23 mouse cellular contexts compared by ENCODE assay signal in genomic region chr7:135397874-135398273, GRCm38 (mm10). TPM values are rescaled to one million over a fixed set of nuclear protein-coding genes. Genes with fewer than 3 reads are reported as not detected.
DNase-seq lines count a peak whose midpoint lies in the region; ATAC-seq and TF ChIP-seq lines count a peak whose summit lies in the region.
"Had no signal": no experiment of that assay in that cellular context is flagged by ENCODE, and none has a peak within 500 bp of the region (broad histone marks: within the 10 kb centered on the region; RNA-seq: fewer than 3 reads in every experiment).

No protein-coding gene starts in this region.

- peaks cover 5% of the 10 kb centered on the region; the same call in 1 of the 2 replicates for H3K27me3 ChIP-seq in heart, embryonic 11.5 days (ENCODE audit: control insufficient read depth, insufficient read depth, low read length)
- no peaks in the 10 kb centered on the region for H3K27me3 ChIP-seq in heart, adult 2 months (ENCODE audit: control insufficient read depth, insufficient read depth, low read length)
- H3K27me3 ChIP-seq in megakaryocyte, embryonic 14.5 days (replicated peaks), result peaks cover 36% of the 10 kb centered on the region
- H3K27me3 ChIP-seq in liver, embryonic 15.5 days, result peaks cover 29% of the 10 kb centered on the region
- H3K27me3 ChIP-seq: embryonic facial prominence, embryonic 15.5 days; forebrain, embryonic 15.5 days had no signal

- H3K4me3 ChIP-seq in heart, embryonic 11.5 days (ENCODE audit: low read depth, low read length), result no peak overlapping the region
- no peak overlapping the region for H3K4me3 ChIP-seq in heart, adult 2 months
- peak overlapping the region; percentile 46 for H3K4me3 ChIP-seq in megakaryocyte, embryonic 14.5 days (replicated peaks)
- H3K4me3 ChIP-seq in liver, embryonic 15.5 days (replicated peaks), result no peak overlapping the region
- H3K4me3 ChIP-seq: embryonic facial prominence, embryonic 15.5 days; forebrain, embryonic 15.5 days; midbrain, embryonic 12.5 days; neural tube, embryonic 13.5 days had no signal

- intact Hi-C loops in heart, adult 2 months (cut with DNase I), result no loop called here

- H3K4me1 ChIP-seq in heart, embryonic 11.5 days (ENCODE audit: control insufficient read depth, insufficient read depth, low read length), result no peaks in the 10 kb centered on the region
- H3K4me1 ChIP-seq in heart, adult 2 months (ENCODE audit: control insufficient read depth, insufficient read depth, low read length), result peaks cover 1% of the 10 kb centered on the region; the same call in 1 of the 2 replicates
- peaks cover 4% of the 10 kb centered on the region for H3K4me1 ChIP-seq in megakaryocyte, embryonic 14.5 days
- peaks cover 22% of the 10 kb centered on the region for H3K4me1 ChIP-seq in liver, embryonic 15.5 days (replicated peaks)
- H3K4me1 ChIP-seq: embryonic facial prominence, embryonic 15.5 days had no signal

- H3K4me2 ChIP-seq in heart, embryonic 11.5 days, result peak overlapping the region; percentile 18; the same call in 1 of the 2 replicates
- peak overlapping the region; percentile 36 for H3K4me2 ChIP-seq in liver, embryonic 15.5 days
- H3K4me2 ChIP-seq: embryonic facial prominence, embryonic 15.5 days; forebrain, embryonic 15.5 days; midbrain, embryonic 12.5 days; neural tube, embryonic 13.5 days had no signal

- TF ChIP-seq CTCF in heart, adult 2 months (IDR thresholded peaks at IDR 0.05), result no peak

- no peaks in the 10 kb centered on the region for H3K9me3 ChIP-seq in heart, embryonic 11.5 days (replicated peaks; ENCODE audit: control insufficient read depth, low read length)
- no peaks in the 10 kb centered on the region for H3K9me3 ChIP-seq in megakaryocyte, embryonic 14.5 days
- H3K9me3 ChIP-seq in liver, embryonic 15.5 days (replicated peaks), result no peaks in the 10 kb centered on the region
- H3K9me3 ChIP-seq: embryonic facial prominence, embryonic 15.5 days; forebrain, embryonic 15.5 days; midbrain, embryonic 12.5 days; neural tube, embryonic 13.5 days had no signal

- 5% methylated on average over 5 of the region's 5 CpGs for WGBS in heart, embryonic 11.5 days (ENCODE audit: insufficient replicate concordance)
- 5% methylated on average over 5 of the region's 5 CpGs for WGBS in heart, adult 2 months
- 4% methylated on average over 5 of the region's 5 CpGs for WGBS in liver, embryonic 15.5 days (ENCODE audit: insufficient replicate concordance)

- TF ChIP-seq EP300 in heart, adult 2 months (IDR thresholded peaks at IDR 0.05; ENCODE audit: insufficient read depth, low read depth, low read length), result no peak

- no peaks in the 10 kb centered on the region for H3K36me3 ChIP-seq in heart, embryonic 11.5 days (ENCODE audit: control insufficient read depth, insufficient read depth, low read length)
- no peaks in the 10 kb centered on the region for H3K36me3 ChIP-seq in heart, adult 2 months (ENCODE audit: control insufficient read depth, insufficient read depth, low read length)
- no peaks in the 10 kb centered on the region for H3K36me3 ChIP-seq in megakaryocyte, embryonic 14.5 days (replicated peaks; ENCODE audit: low read length)
- no peaks in the 10 kb centered on the region for H3K36me3 ChIP-seq in liver, embryonic 15.5 days (replicated peaks)
- H3K36me3 ChIP-seq: embryonic facial prominence, embryonic 15.5 days; forebrain, embryonic 15.5 days; midbrain, embryonic 12.5 days; neural tube, embryonic 13.5 days had no signal

- H3K9ac ChIP-seq in heart, embryonic 11.5 days (ENCODE audit: low read depth, low read length), result no peak overlapping the region
- H3K9ac ChIP-seq in heart, adult 2 months (ENCODE audit: low read depth, low read length), result no peak overlapping the region
- no peak overlapping the region for H3K9ac ChIP-seq in liver, embryonic 15.5 days
- H3K9ac ChIP-seq: embryonic facial prominence, embryonic 15.5 days; forebrain, embryonic 15.5 days; midbrain, embryonic 12.5 days; neural tube, embryonic 13.5 days had no signal

- no peak for TF ChIP-seq POLR2A in heart, adult 2 months (IDR thresholded peaks at IDR 0.05; ENCODE audit: insufficient read depth, low read depth, low read length)

- peak; percentile 93 for ATAC-seq in heart, embryonic 11.5 days (replicated peaks; ENCODE audit: insufficient number of reproducible peaks, low FRiP score, low TSS enrichment)
- no peak for ATAC-seq in megakaryocyte, adult 5-6 weeks (ENCODE audit: poor library complexity, severe bottlenecking)
- ATAC-seq in liver, embryonic 15.5 days (ENCODE audit: insufficient read depth), result peak; percentile 91
- ATAC-seq: forebrain, embryonic 15.5 days; hindbrain, postnatal 0 days had no signal

- H3K27ac ChIP-seq in heart, embryonic 11.5 days (ENCODE audit: low read depth, low read length), result peak overlapping the region; percentile 90
- H3K27ac ChIP-seq in heart, adult 2 months, result no peak overlapping the region
- H3K27ac ChIP-seq in liver, embryonic 15.5 days (replicated peaks), result peak overlapping the region; percentile 66; the same call in 1 of the 2 replicates
- H3K27ac ChIP-seq: embryonic facial prominence, embryonic 15.5 days; forebrain, embryonic 15.5 days; hindbrain, postnatal 0 days; midbrain, embryonic 12.5 days; neural tube, embryonic 13.5 days had no signal

- DNase-seq in heart, adult 2 months, result no peak
- no peak for DNase-seq in ovary, postnatal 14 days (ENCODE audit: low spot score)
- no peak for DNase-seq in spleen, adult 12 weeks (ENCODE audit: low spot score)
- DNase-seq: adrenal gland, adult 8-10 months; B cell, adult 2 months; cerebellum, adult 18-20 months; gastrocnemius, postnatal 36 days; kidney, adult 8-10 months; layer of hippocampus, postnatal 36 days; thymus, postnatal 25 days had no signal

- no peaks in the 10 kb centered on the region for H3K79me2 ChIP-seq in heart, adult 2 months (replicated peaks; ENCODE audit: control insufficient read depth, insufficient read depth, low read length)

RNA-seq across cellular contexts. Expression of gene Foxi2, which starts 12.2 kb away (rescaled TPM):
- polyA plus RNA-seq in heart, embryonic 11.5 days (2014; fragmentation: Nextera tagmentation; extraction: Ambion mirVana), result 0.10 and 0.15 TPM in 2 replicates
- not detected for total RNA-seq in heart, adult 2 months (2021)
- not detected in 2 replicates for polyA plus RNA-seq in heart, adult 2 months (2012; rRNA removed)
- not detected in 2 replicates for polyA plus RNA-seq in megakaryocyte, embryonic 14.5 days (2012; ENCODE audit: insufficient read depth, low replicate concordance)
- not detected in 2 replicates for total RNA-seq in megakaryocyte, adult 5-6 weeks (2015)
- not detected in 2 replicates for total RNA-seq in megakaryocyte, adult 5-6 weeks (2017)
- not detected in 2 replicates for polyA plus RNA-seq in liver, embryonic 15.5 days (2015; fragmentation: Nextera tagmentation; extraction: Ambion mirVana)
- total RNA-seq: adrenal gland, adult 8-10 months; common myeloid progenitor, adult 5-6 weeks; gastrocnemius, postnatal 36 days; hematopoietic stem cell, adult 5-6 weeks; layer of hippocampus, postnatal 36 days; left cerebral cortex, postnatal 36 days; liver, adult 2 months had no signal
- polyA plus RNA-seq: forebrain, embryonic 15.5 days; liver, adult 2 months; neural tube, embryonic 13.5 days had no signal
